Mouse (Mus musculus): ENCODE data around the gene Gm9747. TPM values are rescaled to one million over a fixed set of nuclear protein-coding genes. Genes with fewer than 3 reads are reported as not detected.

Gene Gm9747
- total RNA-seq, 2 experiments from 2014 or later = not detected

Other genes with a start within 250 kb of the Gm9747 start
- gene Irs1, start 58.3 kb downstream of the Gm9747 start, total RNA-seq (2015; ENCODE audit: low replicate concordance) = 0.42 TPM in 1 of 2 replicates, not detected in the other
- not detected in 2 replicates for gene Irs1, start 58.3 kb downstream of the Gm9747 start, total RNA-seq (2017; ENCODE audit: low replicate concordance)
- 3.6 and 5.2 TPM in 2 replicates for gene Rhbdd1, start 83.3 kb downstream of the Gm9747 start, total RNA-seq (2015; ENCODE audit: low replicate concordance)
- gene Rhbdd1, start 83.3 kb downstream of the Gm9747 start, total RNA-seq (2017; ENCODE audit: low replicate concordance) = 4.6 and 7.6 TPM in 2 replicates